Mouse (Mus musculus): ENCODE measurements around the gene Acy3. TPM values are rescaled to one million over a fixed set of nuclear protein-coding genes. Genes with fewer than 3 reads are reported as not detected.

Gene Acy3
- polyA plus RNA-seq, 1 experiment from 2014 or later = 3.2 TPM

DNA sequence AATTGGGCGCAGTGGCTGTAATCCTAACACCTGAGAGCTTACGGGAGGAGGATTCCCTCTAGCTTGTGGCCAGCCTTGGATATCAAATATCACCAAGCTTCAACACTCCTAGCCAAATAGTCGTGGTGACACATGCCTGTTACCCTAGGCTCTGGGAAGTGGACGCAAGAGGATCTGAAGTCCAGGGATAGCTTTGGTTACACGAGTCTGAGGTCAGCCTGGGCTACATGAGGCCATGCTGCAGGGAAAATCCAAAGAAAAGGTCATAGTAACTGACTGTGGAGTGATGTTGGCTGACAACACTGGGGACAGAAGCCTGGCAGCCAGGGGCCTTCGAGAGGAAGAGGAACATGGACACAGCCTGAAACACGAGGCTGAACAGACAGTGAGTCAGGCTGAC lies 9.7 kb downstream of the Acy3 start:
- WGBS = 76% methylated on average over 7 of the region's 7 CpGs
- ATAC-seq (ENCODE audit: insufficient read depth, low FRiP score, low TSS enrichment) (no peak), DNase-seq (ENCODE audit: low spot score) (no peak)
- H3K27me3 ChIP-seq (ENCODE audit: control insufficient read depth, insufficient read depth, low read length) = no peaks in the 10 kb centered on the region
- no peak overlapping the region for H3K9ac ChIP-seq (ENCODE audit: low read length)
- H3K9me3 ChIP-seq (ENCODE audit: control insufficient read depth, low read length) = no peaks in the 10 kb centered on the region
- no peaks in the 10 kb centered on the region for H3K36me3 ChIP-seq (ENCODE audit: control insufficient read depth, insufficient read depth, low read length)
- H3K4me2 ChIP-seq (ENCODE audit: low read depth) = no peak overlapping the region
- peaks cover 4% of the 10 kb centered on the region; the same call in 1 of the 2 replicates for H3K4me1 ChIP-seq (ENCODE audit: control insufficient read depth, insufficient read depth, low read length)
- no peak overlapping the region for H3K4me3 ChIP-seq (ENCODE audit: low read depth, low read length)
- no peak overlapping the region for H3K27ac ChIP-seq (ENCODE audit: low read depth, low read length)

- no peak overlapping the region for H3K27ac ChIP-seq (ENCODE audit: low read depth, low read length)
- 84% methylated on average over 8 of the region's 8 CpGs for WGBS
- no peaks in the 10 kb centered on the region for H3K36me3 ChIP-seq (ENCODE audit: control insufficient read depth, insufficient read depth, low read length)
- H3K4me3 ChIP-seq (ENCODE audit: low read depth, low read length) = no peak overlapping the region
- H3K4me2 ChIP-seq (ENCODE audit: low read depth) = no peak overlapping the region
- no peak for ATAC-seq (ENCODE audit: insufficient read depth, low FRiP score, low TSS enrichment)
- peaks cover 9% of the 10 kb centered on the region; the same call in 1 of the 2 replicates for H3K4me1 ChIP-seq (ENCODE audit: control insufficient read depth, insufficient read depth, low read length)
- no peaks in the 10 kb centered on the region for H3K9me3 ChIP-seq (ENCODE audit: control insufficient read depth, low read length)
- H3K9ac ChIP-seq (ENCODE audit: low read length) = no peak overlapping the region
- no peaks in the 10 kb centered on the region for H3K27me3 ChIP-seq (ENCODE audit: control insufficient read depth, insufficient read depth, low read length)
- no peak for DNase-seq (ENCODE audit: low spot score)
These were observed 10.4 kb downstream of the Acy3 start for GRCm38 (mm10) chr19:3996747-3997146.

- 69% methylated on average over 8 of the region's 8 CpGs for WGBS
- Histone ChIP-seq H3K36me3 (ENCODE audit: control insufficient read depth, insufficient read depth, low read length) (no peaks in the 10 kb centered on the region), H3K27me3 (ENCODE audit: control insufficient read depth, insufficient read depth, low read length) (no peaks in the 10 kb centered on the region), H3K4me3 (ENCODE audit: low read depth, low read length) (no peak overlapping the region), H3K4me2 (ENCODE audit: low read depth) (no peak overlapping the region), H3K27ac (ENCODE audit: low read depth, low read length) (no peak overlapping the region), H3K9ac (ENCODE audit: low read length) (no peak overlapping the region), H3K4me1 (ENCODE audit: control insufficient read depth, insufficient read depth, low read length) (peaks cover 9% of the 10 kb centered on the region; the same call in 1 of the 2 replicates), H3K9me3 (ENCODE audit: control insufficient read depth, low read length) (no peaks in the 10 kb centered on the region)
- DNase-seq (ENCODE audit: low spot score) (no peak), ATAC-seq (ENCODE audit: insufficient read depth, low FRiP score, low TSS enrichment) (no peak)
These were observed 10.9 kb downstream of the Acy3 start for GRCm38 (mm10) chr19:3997231-3997630.

GRCm38 (mm10) chr19:3998335-3998734 lies 12.0 kb downstream of the Acy3 start:
- H3K36me3 ChIP-seq (ENCODE audit: control insufficient read depth, insufficient read depth, low read length) = no peaks in the 10 kb centered on the region
- H3K27me3 ChIP-seq (ENCODE audit: control insufficient read depth, insufficient read depth, low read length) = no peaks in the 10 kb centered on the region
- DNase-seq (ENCODE audit: low spot score) (no peak), ATAC-seq (ENCODE audit: insufficient read depth, low FRiP score, low TSS enrichment) (no peak)
- peaks cover 9% of the 10 kb centered on the region; the same call in 1 of the 2 replicates for H3K4me1 ChIP-seq (ENCODE audit: control insufficient read depth, insufficient read depth, low read length)
- no peak overlapping the region for H3K4me2 ChIP-seq (ENCODE audit: low read depth)
- no peak overlapping the region for H3K9ac ChIP-seq (ENCODE audit: low read length)
- H3K4me3 ChIP-seq (ENCODE audit: low read depth, low read length) = no peak overlapping the region
- 69% methylated on average over 8 of the region's 8 CpGs for WGBS
- H3K9me3 ChIP-seq (ENCODE audit: control insufficient read depth, low read length) = no peaks in the 10 kb centered on the region
- no peak overlapping the region for H3K27ac ChIP-seq (ENCODE audit: low read depth, low read length)

- H3K27ac ChIP-seq (ENCODE audit: low read depth, low read length) = no peak overlapping the region
- peak overlapping the region; percentile 69 for H3K4me3 ChIP-seq (ENCODE audit: low read depth, low read length)
- no peaks in the 10 kb centered on the region for H3K9me3 ChIP-seq (ENCODE audit: control insufficient read depth, low read length)
- H3K27me3 ChIP-seq (ENCODE audit: control insufficient read depth, insufficient read depth, low read length) = no peaks in the 10 kb centered on the region
- no peaks in the 10 kb centered on the region for H3K36me3 ChIP-seq (ENCODE audit: control insufficient read depth, insufficient read depth, low read length)
- DNase-seq (ENCODE audit: low spot score) = no peak
- 92% methylated on average over 9 of the region's 9 CpGs for WGBS
- H3K4me1 ChIP-seq (ENCODE audit: control insufficient read depth, insufficient read depth, low read length) = peaks cover 9% of the 10 kb centered on the region; the same call in 1 of the 2 replicates
- peak overlapping the region; percentile 94 for H3K4me2 ChIP-seq (ENCODE audit: low read depth)
- no peak for ATAC-seq (ENCODE audit: insufficient read depth, low FRiP score, low TSS enrichment)
- no peak overlapping the region; the same call in 1 of the 2 replicates for H3K9ac ChIP-seq (ENCODE audit: low read length)
These were observed 12.9 kb downstream of the Acy3 start for GRCm38 (mm10) chr19:3999121-3999730.

- DNase-seq (ENCODE audit: low spot score) (peak; percentile 94), ATAC-seq (ENCODE audit: insufficient read depth, low FRiP score, low TSS enrichment) (peak; percentile 82)
- Histone ChIP-seq H3K4me2 (ENCODE audit: low read depth) (peak within 1 kb of the TSS; percentile 94), H3K27ac (ENCODE audit: low read depth, low read length) (peak within 1 kb of the TSS; percentile 94), H3K4me1 (ENCODE audit: control insufficient read depth, insufficient read depth, low read length) (peaks cover 9% of the 10 kb centered on the region; the same call in 1 of the 2 replicates), H3K9me3 (ENCODE audit: control insufficient read depth, low read length) (no peaks in the 10 kb centered on the region), H3K36me3 (ENCODE audit: control insufficient read depth, insufficient read depth, low read length) (no peaks in the 10 kb centered on the region; the same call in 1 of the 2 replicates), H3K9ac (ENCODE audit: low read length) (peak within 1 kb of the TSS; percentile 88), H3K4me3 (ENCODE audit: low read depth, low read length) (peak within 1 kb of the TSS; percentile 69), H3K27me3 (ENCODE audit: control insufficient read depth, insufficient read depth, low read length) (no peaks in the 10 kb centered on the region)
- under 1% methylated on average over 64 of the region's 64 CpGs for WGBS
These were observed 13.9 kb downstream of the Acy3 start, which contains the start of the genes Nudt8 and Gm49405 for GRCm38 (mm10) chr19:4000119-4000900. Gene Nudt8, plus strand, starts transcription at chr19:4000580. Gene Gm49405, plus strand, starts transcription at chr19:4000626.

DNA sequence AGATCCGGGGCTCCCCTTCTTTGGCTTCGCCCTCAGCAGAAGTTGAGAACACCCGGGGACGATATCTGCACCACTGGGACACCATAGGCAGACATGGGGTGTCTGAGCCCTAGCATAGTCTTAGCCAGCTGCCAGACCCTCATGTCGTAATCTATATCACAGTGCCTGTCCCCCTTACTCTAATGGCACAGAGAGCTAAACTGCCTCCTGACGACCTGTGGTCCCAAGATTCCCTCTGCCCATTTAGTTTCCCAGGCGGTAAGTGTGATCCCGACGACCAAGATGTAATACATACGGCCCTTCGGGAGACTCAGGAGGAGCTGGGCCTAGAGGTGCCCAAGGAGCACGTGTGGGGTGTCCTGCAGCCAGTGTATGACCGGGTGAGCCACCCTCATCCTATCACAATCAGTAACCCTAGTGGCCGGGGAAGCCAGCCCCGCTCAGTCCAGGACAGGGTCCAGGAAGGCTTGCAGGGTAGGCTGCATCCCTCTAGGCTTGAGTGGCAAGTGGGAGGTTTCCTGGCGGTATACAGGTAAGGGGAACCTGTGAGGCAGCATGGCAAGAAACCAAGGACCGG lies 14.7 kb downstream of the Acy3 start:
- 0 out of 2 replicates have a peak, but pooled peaks have one; percentile 18 for ATAC-seq (ENCODE audit: insufficient read depth, low FRiP score, low TSS enrichment)
- 23% methylated on average over 17 of the region's 17 CpGs for WGBS
- Histone ChIP-seq H3K4me1 (ENCODE audit: control insufficient read depth, insufficient read depth, low read length) (peaks cover 9% of the 10 kb centered on the region; the same call in 1 of the 2 replicates), H3K36me3 (ENCODE audit: control insufficient read depth, insufficient read depth, low read length) (no peaks in the 10 kb centered on the region; the same call in 1 of the 2 replicates), H3K9me3 (ENCODE audit: control insufficient read depth, low read length) (no peaks in the 10 kb centered on the region), H3K4me3 (ENCODE audit: low read depth, low read length) (peak overlapping the region; percentile 69), H3K27ac (ENCODE audit: low read depth, low read length) (peak overlapping the region; percentile 94), H3K4me2 (ENCODE audit: low read depth) (peak overlapping the region; percentile 94), H3K9ac (ENCODE audit: low read length) (peak overlapping the region; percentile 88), H3K27me3 (ENCODE audit: control insufficient read depth, insufficient read depth, low read length) (no peaks in the 10 kb centered on the region)
- no peak for DNase-seq (ENCODE audit: low spot score)

- DNase-seq (ENCODE audit: low spot score) (no peak), ATAC-seq (ENCODE audit: insufficient read depth, low FRiP score, low TSS enrichment) (no peak)
- WGBS = 79% methylated on average over 5 of the region's 5 CpGs
- Histone ChIP-seq H3K4me2 (ENCODE audit: low read depth) (peak overlapping the region; percentile 94; the same call in 1 of the 2 replicates), H3K4me1 (ENCODE audit: control insufficient read depth, insufficient read depth, low read length) (peaks cover 9% of the 10 kb centered on the region; the same call in 1 of the 2 replicates), H3K9ac (ENCODE audit: low read length) (no peak overlapping the region), H3K27me3 (ENCODE audit: control insufficient read depth, insufficient read depth, low read length) (no peaks in the 10 kb centered on the region), H3K36me3 (ENCODE audit: control insufficient read depth, insufficient read depth, low read length) (peaks cover 2% of the 10 kb centered on the region), H3K9me3 (ENCODE audit: control insufficient read depth, low read length) (no peaks in the 10 kb centered on the region), H3K27ac (ENCODE audit: low read depth, low read length) (no peak overlapping the region), H3K4me3 (ENCODE audit: low read depth, low read length) (no peak overlapping the region)
These were observed 15.4 kb downstream of the Acy3 start for GRCm38 (mm10) chr19:4001752-4002151.
